Mouse (Mus musculus) hindbrain, embryonic 12.5 days (tissue): Measurements from ENCODE around the gene Rprd1b. TPM values are rescaled to one million over a fixed set of nuclear protein-coding genes. Genes with fewer than 3 reads are reported as not detected.

Experiments used
- ATAC-seq: fragments of 200-750 bp; cut with Nextera tagmentation; 2 replicates; pipeline ENCODE4 v1.8.0; 2017; ENCODE audit warnings: moderate TSS enrichment; ENCODE audit not compliant: low FRiP score
- H3K27ac ChIP-seq: fragments of 300-500 bp; sonication (generic); 2 replicates; pipeline ENCODE4 v1.5.1; 2016; ENCODE audit warnings: mild to moderate bottlenecking
- H3K27me3 ChIP-seq: fragments of 300-500 bp; sonication (generic); 2 replicates; pipeline ENCODE4 v1.6.1; 2016; ENCODE audit warnings: mild to moderate bottlenecking
- H3K36me3 ChIP-seq: fragments of 300-500 bp; sonication (generic); 2 replicates; pipeline ENCODE4 v1.6.1; 2016; ENCODE audit warnings: mild to moderate bottlenecking
- H3K4me1 ChIP-seq: fragments of 300-500 bp; sonication (generic); 2 replicates; pipeline ENCODE4 v1.6.1; 2016
- H3K4me2 ChIP-seq: fragments of 300-500 bp; sonication (generic); replicated peaks from 2 replicates; pipeline ENCODE4 v1.6.1; 2016; ENCODE audit warnings: mild to moderate bottlenecking
- H3K4me3 ChIP-seq: fragments of 300-500 bp; sonication (generic); 2 replicates; pipeline ENCODE4 v1.5.1; 2016; ENCODE audit warnings: mild to moderate bottlenecking
- H3K9ac ChIP-seq: fragments of 300-500 bp; sonication (generic); 2 replicates; pipeline ENCODE4 v1.6.1; 2016; ENCODE audit warnings: mild to moderate bottlenecking, moderate library complexity
- H3K9me3 ChIP-seq: fragments of 300-500 bp; sonication (generic); replicated peaks from 2 replicates; pipeline ENCODE4 v1.6.1; 2016; ENCODE audit warnings: mild to moderate bottlenecking
- WGBS: fragments of 180-500 bp; shearing (Covaris S2); methylation state at CpG from one replicate; pipeline ENCODE4 v1.1.7; 2016; 5-methylcytosine and 5-hydroxymethylcytosine counted together
- polyA plus RNA-seq: library from polyadenylated mRNA; unstranded; fragments of >200 nt; fragmentation: Nextera tagmentation; extraction: Ambion mirVana; gene quantifications from 2 replicates; pipeline ENCODE4 v1.2.1, GENCODE M21; 2016

Rprd1b gene
- polyA plus RNA-seq, 1 experiment from 2014 or later = 46.2 TPM

DNA sequence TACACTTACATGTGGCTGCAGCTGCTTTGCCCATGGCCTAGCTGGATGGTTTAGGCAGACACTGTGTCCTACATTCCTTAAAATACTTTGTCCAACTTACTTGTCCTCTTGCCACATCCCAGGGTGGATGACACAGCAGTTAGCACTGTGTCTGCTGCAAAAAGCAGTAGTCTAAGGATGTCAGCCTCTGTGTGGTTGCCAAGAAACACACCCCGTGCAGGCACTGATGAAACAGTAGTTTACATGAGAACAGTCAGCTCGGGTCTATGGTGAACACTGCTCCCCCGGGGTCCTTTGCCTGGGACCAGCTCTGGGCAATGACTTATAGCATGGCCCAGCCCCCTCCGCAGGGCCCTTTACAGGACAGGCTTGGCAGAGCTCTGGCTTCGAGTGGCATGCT is 65.0 kb downstream of the Rprd1b start:
- Histone ChIP-seq H3K4me3 (no peak overlapping the region), H3K27me3 (no peaks in the 10 kb centered on the region), H3K4me2 (no peak overlapping the region), H3K27ac (no peak overlapping the region), H3K4me1 (0 out of 2 replicates have a peak, but pooled peaks cover 8% of the 10 kb centered on the region), H3K9me3 (no peaks in the 10 kb centered on the region), H3K36me3 (no peaks in the 10 kb centered on the region), H3K9ac (no peak overlapping the region)
- no peak for ATAC-seq
- WGBS = 58% methylated on average over 5 of the region's 5 CpGs

DNA sequence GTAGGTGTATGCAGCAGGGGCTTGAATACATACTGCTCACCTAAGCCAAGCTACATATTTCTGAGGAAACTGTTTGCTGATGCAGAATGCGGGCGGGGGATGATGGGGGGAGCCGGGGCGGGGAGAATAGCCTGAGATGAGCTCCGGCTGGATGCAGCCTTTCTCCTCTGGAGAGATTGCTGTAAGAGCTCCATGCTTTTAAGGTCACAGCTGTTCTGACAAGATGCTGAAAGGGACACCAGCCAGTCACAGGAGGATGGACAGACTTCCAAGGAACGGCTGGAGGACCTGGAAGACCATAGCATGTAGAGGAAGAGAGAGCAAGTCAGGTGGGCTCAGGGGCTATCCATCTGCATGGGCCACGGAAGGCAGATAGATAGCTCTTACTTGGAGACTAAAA is 66.0 kb downstream of the Rprd1b start:
- Histone ChIP-seq H3K4me2 (no peak overlapping the region), H3K9me3 (no peaks in the 10 kb centered on the region), H3K9ac (no peak overlapping the region), H3K27ac (no peak overlapping the region), H3K4me1 (0 out of 2 replicates have a peak, but pooled peaks cover 8% of the 10 kb centered on the region), H3K27me3 (no peaks in the 10 kb centered on the region), H3K4me3 (no peak overlapping the region), H3K36me3 (no peaks in the 10 kb centered on the region)
- no peak for ATAC-seq
- 80% methylated on average over 7 of the region's 7 CpGs for WGBS

DNA sequence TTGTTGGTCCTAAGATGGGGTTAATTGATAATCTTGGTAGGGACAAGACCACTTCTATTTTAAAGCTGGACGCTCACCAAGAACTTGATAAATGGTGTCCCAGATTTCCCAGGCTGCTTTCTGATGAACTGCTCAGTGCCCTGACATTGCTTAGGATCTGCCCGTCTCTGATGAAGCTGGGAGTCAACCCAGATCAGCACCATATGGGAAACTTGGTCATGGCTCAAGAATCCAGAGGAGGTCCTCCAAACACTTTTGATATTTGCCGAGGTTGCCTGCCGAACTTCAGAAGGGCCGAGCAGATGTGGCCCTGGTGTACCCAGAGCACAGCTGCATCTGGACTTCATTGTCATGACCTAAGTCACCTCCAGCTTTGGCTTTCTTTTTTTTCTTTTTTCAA is 66.5 kb downstream of the Rprd1b start:
- Histone ChIP-seq H3K4me2 (no peak overlapping the region), H3K9ac (no peak overlapping the region), H3K27ac (no peak overlapping the region), H3K4me1 (0 out of 2 replicates have a peak, but pooled peaks cover 8% of the 10 kb centered on the region), H3K4me3 (no peak overlapping the region), H3K27me3 (no peaks in the 10 kb centered on the region), H3K9me3 (no peaks in the 10 kb centered on the region), H3K36me3 (no peaks in the 10 kb centered on the region)
- 81% methylated on average over 5 of the region's 5 CpGs for WGBS
- no peak for ATAC-seq

DNA sequence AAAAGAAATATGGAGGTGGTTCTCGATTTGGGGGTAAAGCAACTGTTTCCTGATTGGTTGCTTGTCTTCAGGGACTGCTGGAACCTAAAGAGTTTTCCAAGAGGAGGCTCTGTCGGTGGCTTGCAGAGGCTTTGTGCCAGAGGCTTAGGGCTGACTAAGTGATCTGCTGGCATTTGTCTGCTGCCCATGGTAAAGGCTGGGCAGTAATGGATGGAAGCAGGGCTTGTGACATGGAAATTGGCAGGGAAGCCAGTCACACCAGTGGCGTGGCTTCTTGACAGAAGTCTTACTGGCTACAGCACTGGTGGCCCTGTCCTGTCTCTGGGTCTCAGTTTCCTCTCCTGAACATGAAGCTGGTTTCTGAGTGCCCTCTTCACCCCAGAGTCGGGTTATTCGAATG is 68.8 kb downstream of the Rprd1b start:
- Histone ChIP-seq H3K27ac (no peak overlapping the region), H3K27me3 (no peaks in the 10 kb centered on the region), H3K9ac (no peak overlapping the region), H3K36me3 (no peaks in the 10 kb centered on the region), H3K4me3 (no peak overlapping the region), H3K4me1 (0 out of 2 replicates have a peak, but pooled peaks cover 8% of the 10 kb centered on the region), H3K9me3 (no peaks in the 10 kb centered on the region), H3K4me2 (no peak overlapping the region)
- no peak for ATAC-seq
- 88% methylated on average over 5 of the region's 5 CpGs for WGBS

DNA sequence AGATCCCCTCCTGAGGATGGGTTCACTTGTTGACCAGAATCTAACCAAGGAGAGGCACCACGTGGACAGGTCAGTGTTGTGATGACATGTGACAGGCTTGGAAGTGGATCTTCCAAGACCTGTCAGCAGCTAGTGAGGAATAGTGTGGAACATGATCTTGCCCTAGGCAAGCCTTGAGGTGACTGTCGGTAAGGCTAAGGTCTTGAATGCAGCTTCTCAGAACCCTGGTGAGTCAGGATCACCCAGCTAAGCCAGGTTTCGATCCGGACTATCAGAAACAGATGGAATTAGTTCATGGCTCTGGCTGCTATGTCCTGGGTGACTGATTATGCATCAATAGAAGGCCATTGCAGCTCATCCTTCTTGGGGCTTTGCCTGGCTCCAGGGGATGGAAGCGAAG is 70.4 kb downstream of the Rprd1b start:
- Histone ChIP-seq H3K9ac (no peak overlapping the region), H3K27me3 (no peaks in the 10 kb centered on the region), H3K36me3 (no peaks in the 10 kb centered on the region), H3K4me2 (no peak overlapping the region), H3K4me1 (0 out of 2 replicates have a peak, but pooled peaks cover 4% of the 10 kb centered on the region), H3K4me3 (no peak overlapping the region), H3K9me3 (no peaks in the 10 kb centered on the region), H3K27ac (no peak overlapping the region)
- ATAC-seq = no peak
- 88% methylated on average over 5 of the region's 5 CpGs for WGBS

DNA sequence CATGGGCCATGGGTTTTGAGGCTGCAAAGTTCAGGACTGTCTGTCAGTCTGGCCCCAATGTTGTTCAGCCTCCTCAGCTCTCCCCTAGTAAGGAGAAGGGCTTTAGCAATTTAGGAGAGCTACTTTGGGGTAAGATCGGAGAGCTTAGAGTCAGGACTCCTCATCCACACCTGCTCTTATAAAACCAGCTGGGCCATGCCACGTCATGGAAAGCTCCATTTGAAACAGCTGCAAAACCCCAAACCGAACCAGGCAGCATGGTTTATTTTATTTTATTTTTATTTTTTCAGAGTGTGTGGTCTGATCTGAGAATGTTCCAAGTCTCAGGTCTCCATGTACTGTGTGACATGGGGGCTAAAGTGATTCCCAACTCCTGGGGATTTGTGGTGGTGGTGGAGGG is 71.2 kb downstream of the Rprd1b start:
- Histone ChIP-seq H3K4me3 (no peak overlapping the region), H3K27me3 (no peaks in the 10 kb centered on the region), H3K4me1 (no peaks in the 10 kb centered on the region), H3K27ac (no peak overlapping the region), H3K9me3 (no peaks in the 10 kb centered on the region), H3K36me3 (no peaks in the 10 kb centered on the region), H3K9ac (no peak overlapping the region), H3K4me2 (no peak overlapping the region)
- no peak for ATAC-seq
- 90% methylated on average over 3 of the region's 3 CpGs for WGBS

DNA sequence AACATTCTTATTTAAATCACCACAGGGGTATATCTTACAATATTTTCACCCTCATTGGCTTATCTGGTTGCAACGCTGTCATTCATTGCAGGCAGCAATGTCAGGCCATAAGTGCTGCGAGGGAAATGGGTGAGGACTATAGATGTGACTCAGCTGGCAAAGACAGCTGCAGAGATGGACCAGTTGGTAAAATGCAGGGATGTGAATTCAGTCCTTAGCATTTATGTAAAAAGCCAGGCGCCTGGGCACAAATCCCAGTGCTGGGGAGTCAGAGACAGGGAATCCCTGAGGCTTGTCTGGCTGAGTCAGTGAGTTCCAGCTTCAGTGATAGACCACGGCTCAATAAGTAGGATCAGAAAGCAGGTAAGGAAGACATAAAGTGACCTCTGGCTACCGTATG is 73.5 kb downstream of the Rprd1b start:
- H3K9ac ChIP-seq = no peak overlapping the region
- H3K36me3 ChIP-seq = no peaks in the 10 kb centered on the region
- no peak overlapping the region for H3K27ac ChIP-seq
- WGBS = 85% methylated on average over 5 of the region's 5 CpGs
- H3K4me1 ChIP-seq = no peaks in the 10 kb centered on the region
- no peak overlapping the region for H3K4me2 ChIP-seq
- no peak overlapping the region for H3K4me3 ChIP-seq
- ATAC-seq = no peak
- no peaks in the 10 kb centered on the region for H3K27me3 ChIP-seq
- no peaks in the 10 kb centered on the region for H3K9me3 ChIP-seq

DNA sequence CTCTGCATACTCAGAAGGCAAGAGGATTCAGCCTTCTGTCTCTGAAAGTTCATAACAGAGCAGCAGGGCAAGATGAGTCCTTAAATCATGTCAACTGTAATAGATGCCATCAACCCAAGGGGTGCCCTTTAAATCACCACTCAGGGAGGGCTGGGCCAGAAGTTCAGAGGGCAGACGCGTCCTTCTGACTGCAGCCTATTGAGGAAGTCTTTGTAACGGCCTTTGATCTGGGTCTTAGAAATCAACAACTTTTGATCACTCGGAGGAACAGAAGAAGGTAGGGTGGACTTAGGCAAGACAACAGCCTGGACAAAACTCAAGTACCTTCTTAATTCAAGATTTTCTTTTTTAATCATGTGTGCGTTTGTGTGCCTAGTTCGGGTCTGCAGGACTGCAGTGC is 76.7 kb downstream of the Rprd1b start:
- no peaks in the 10 kb centered on the region for H3K36me3 ChIP-seq
- H3K4me1 ChIP-seq = peaks cover 8% of the 10 kb centered on the region
- H3K4me3 ChIP-seq = no peak overlapping the region
- WGBS = 83% methylated on average over 6 of the region's 6 CpGs
- H3K9ac ChIP-seq = no peak overlapping the region
- H3K4me2 ChIP-seq = no peak overlapping the region
- no peak overlapping the region for H3K27ac ChIP-seq
- no peak for ATAC-seq
- H3K9me3 ChIP-seq = no peaks in the 10 kb centered on the region
- H3K27me3 ChIP-seq = no peaks in the 10 kb centered on the region

DNA sequence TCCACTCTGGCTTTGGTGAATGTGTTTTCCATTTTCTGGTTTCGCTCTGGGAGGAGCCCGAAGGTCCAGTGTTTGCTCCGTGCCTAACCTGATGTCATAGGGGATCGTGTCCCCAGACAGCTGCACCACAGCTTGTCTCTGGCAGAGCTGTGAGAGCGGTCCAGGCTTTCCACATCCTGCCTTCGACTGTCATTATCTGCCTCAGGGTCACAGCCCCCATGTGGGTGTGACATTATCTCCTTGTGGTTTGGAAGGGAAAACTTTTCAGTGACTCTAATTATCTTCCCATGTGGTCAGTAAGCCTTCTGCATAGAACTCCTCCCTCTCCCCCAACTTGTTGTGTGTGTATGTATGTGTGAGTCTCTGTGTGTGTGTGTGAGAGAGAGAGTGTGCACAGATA is 77.3 kb downstream of the Rprd1b start:
- no peak overlapping the region for H3K27ac ChIP-seq
- H3K36me3 ChIP-seq = no peaks in the 10 kb centered on the region
- no peaks in the 10 kb centered on the region for H3K27me3 ChIP-seq
- 92% methylated on average over 6 of the region's 6 CpGs for WGBS
- no peaks in the 10 kb centered on the region for H3K9me3 ChIP-seq
- no peak overlapping the region for H3K4me2 ChIP-seq
- H3K9ac ChIP-seq = no peak overlapping the region
- H3K4me3 ChIP-seq = no peak overlapping the region
- peaks cover 8% of the 10 kb centered on the region for H3K4me1 ChIP-seq
- ATAC-seq = no peak

DNA sequence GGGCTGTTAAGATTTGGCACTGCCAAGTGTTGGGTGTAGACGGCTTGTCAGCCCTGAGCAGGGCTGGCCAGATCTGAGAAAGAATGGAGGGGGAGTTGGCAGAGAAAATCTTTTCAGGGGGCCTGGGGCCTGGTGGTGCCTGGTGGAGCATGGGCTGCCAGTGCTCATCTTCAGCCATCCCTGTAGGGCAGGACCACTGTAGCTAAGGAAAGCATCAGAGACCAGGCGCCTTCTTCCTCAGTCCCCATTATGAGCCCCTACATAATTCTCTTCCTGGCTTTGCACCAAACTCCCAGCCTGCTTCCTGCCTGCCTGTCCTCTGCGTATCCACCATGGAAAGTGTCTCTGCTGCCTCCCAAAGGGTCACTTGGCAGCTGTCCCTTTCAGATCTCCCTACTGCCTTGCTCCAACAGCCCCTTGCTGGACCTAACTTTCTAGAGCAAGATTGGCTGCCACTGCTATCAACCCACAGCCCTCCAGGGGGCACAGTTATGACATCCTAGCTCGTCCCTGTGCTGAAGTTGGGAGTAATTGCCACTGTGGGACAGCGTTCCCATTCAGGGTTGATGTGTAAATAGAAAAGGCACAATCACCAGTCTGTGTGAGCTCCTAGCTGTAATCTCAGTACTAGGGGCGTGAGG is 78.8 kb downstream of the Rprd1b start:
- H3K36me3 ChIP-seq = no peaks in the 10 kb centered on the region
- H3K4me1 ChIP-seq = peaks cover 8% of the 10 kb centered on the region
- no peak overlapping the region for H3K4me3 ChIP-seq
- no peaks in the 10 kb centered on the region for H3K9me3 ChIP-seq
- H3K9ac ChIP-seq = no peak overlapping the region
- no peak overlapping the region for H3K4me2 ChIP-seq
- ATAC-seq = no peak
- H3K27me3 ChIP-seq = no peaks in the 10 kb centered on the region
- H3K27ac ChIP-seq = no peak overlapping the region
- 43% methylated on average over 6 of the region's 6 CpGs for WGBS

DNA sequence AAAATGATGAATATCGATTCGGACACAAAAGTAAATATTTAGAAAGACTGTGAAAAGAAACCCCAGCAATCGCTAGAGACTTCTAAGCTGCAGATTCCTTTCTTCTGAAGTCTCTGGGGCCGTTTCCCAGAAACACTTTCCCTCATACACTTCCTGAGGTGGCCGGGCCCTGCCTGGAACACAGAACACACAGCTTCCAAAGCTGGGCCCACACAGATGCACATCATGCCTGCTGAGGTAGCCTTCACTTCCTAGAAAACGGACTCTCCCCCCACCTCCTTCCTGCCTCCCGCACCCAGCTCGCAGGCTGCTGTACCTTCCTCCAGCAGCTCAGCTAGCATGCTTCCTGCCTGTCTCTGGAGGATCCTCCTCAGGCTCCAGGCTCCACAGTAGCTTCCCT is 81.2 kb downstream of the Rprd1b start:
- WGBS = 59% methylated on average over 8 of the region's 8 CpGs
- Histone ChIP-seq H3K27me3 (no peaks in the 10 kb centered on the region), H3K4me2 (no peak overlapping the region), H3K4me1 (peaks cover 8% of the 10 kb centered on the region), H3K36me3 (no peaks in the 10 kb centered on the region), H3K4me3 (no peak overlapping the region), H3K9me3 (no peaks in the 10 kb centered on the region), H3K27ac (no peak overlapping the region), H3K9ac (no peak overlapping the region)
- ATAC-seq = no peak

DNA sequence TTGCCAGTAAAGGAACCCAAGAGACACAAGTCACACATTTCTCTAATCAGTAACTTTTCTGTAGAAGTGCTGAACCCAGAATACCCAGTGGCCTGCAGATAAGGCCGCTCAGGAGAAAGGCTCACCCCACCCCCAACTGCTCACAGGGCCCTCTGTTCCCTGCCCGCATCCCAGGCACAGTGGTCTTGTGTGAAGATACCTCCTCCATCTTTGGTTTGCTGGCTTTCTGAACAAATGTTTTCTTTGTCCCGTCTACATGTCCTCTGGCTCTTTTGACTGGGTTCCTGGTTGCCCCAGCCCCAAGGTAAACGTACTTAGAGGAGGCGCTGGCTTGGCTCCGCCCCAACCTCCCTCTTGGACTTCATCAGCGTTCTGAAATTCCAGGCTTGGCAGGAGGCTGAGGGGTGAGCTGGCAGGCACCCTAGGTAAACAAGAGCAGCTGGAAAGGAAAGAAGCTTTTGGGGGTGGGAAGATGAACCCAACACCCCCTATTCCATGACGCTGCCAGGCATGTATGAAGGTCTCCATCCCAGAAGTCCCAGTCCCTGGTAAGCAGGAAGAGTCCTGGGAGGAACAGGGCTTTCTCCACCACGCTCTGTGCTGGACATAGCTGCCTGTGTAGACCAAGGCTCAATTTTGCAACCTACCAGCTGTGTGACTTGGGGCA is 85.4 kb downstream of the Rprd1b start:
- Histone ChIP-seq H3K9me3 (no peaks in the 10 kb centered on the region), H3K4me3 (no peak overlapping the region), H3K9ac (no peak overlapping the region), H3K27me3 (no peaks in the 10 kb centered on the region), H3K4me2 (no peak overlapping the region), H3K4me1 (0 out of 2 replicates have a peak, but pooled peaks cover 3% of the 10 kb centered on the region), H3K36me3 (no peaks in the 10 kb centered on the region), H3K27ac (no peak overlapping the region)
- no peak for ATAC-seq
- WGBS = 39% methylated on average over 9 of the region's 9 CpGs

DNA sequence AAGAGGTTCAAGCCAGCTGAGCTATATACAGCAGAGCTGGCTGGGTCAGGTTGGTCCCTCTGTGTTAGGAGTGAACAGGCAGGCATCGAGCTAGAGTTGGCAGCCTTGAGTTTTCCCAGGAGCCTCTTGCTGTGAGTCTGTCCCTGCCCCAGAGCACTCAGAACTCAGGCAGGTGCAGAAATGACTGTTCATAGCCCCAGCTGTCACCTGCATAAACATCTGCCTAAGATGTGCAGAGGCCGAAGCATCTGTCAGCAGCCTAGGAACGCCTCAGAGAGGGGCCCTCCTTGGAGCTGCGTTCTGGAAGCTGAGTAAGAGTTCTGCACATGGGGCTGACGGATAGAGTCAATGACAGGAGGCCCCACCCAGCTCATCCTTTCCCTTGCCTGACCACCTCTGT is 86.6 kb downstream of the Rprd1b start:
- Histone ChIP-seq H3K9ac (no peak overlapping the region), H3K27ac (no peak overlapping the region), H3K4me3 (no peak overlapping the region), H3K9me3 (no peaks in the 10 kb centered on the region), H3K4me1 (no peaks in the 10 kb centered on the region), H3K27me3 (no peaks in the 10 kb centered on the region), H3K36me3 (no peaks in the 10 kb centered on the region), H3K4me2 (no peak overlapping the region)
- ATAC-seq = no peak
- WGBS = 65% methylated on average over 5 of the region's 5 CpGs
